Mouse (Mus musculus) spleen, adult 2 months (tissue): Measurements from ENCODE around the gene Higd2a. TPM values are rescaled to one million over a fixed set of nuclear protein-coding genes. Genes with fewer than 3 reads are reported as not detected.
A peak's percentile ranks its signal among the peaks of the same experiment; 100 is the strongest.

ENCODE experiments used
- DNase-seq, 2 experiments: peaks; one replicate each; pipeline versions ENCODE4 v3.0.0 to v3.0.0-alpha.2; 2012 to 2021; ENCODE audit warnings: low spot score in 2 of 2, low read depth in 1 of 2
- H3K27ac ChIP-seq: fragments of 200-500 bp; 2 replicates; pipeline ENCODE4 v1.5.1; 2012; ENCODE audit warnings: low read length, inconsistent platforms; ENCODE audit not compliant: insufficient read depth
- H3K27me3 ChIP-seq: fragments of 200-500 bp; 2 replicates; pipeline ENCODE4 v1.6.1; 2012; ENCODE audit warnings: mild to moderate bottlenecking, moderate library complexity, low read length, inconsistent platforms; ENCODE audit not compliant: control insufficient read depth, insufficient read depth
- H3K36me3 ChIP-seq: fragments of 200-500 bp; 2 replicates; pipeline ENCODE4 v1.6.1; 2012; ENCODE audit warnings: mild to moderate bottlenecking, low read length, inconsistent platforms; ENCODE audit not compliant: control insufficient read depth, insufficient read depth
- H3K4me1 ChIP-seq: fragments of 200-500 bp; 2 replicates; pipeline ENCODE4 v1.6.1; 2011; ENCODE audit warnings: inconsistent platforms; ENCODE audit not compliant: control insufficient read depth, insufficient read depth, insufficient read length
- H3K4me3 ChIP-seq: fragments of 200-500 bp; 2 replicates; pipeline ENCODE4 v1.5.1; 2011; ENCODE audit warnings: mild to moderate bottlenecking, inconsistent platforms; ENCODE audit not compliant: insufficient read depth, insufficient read length; ENCODE audit errors: extremely low read depth
- CTCF ChIP-seq: fragments of 200-500 bp; IDR thresholded peaks from 2 replicates; pipeline ENCODE4 v1.5.1; 2011; ENCODE audit warnings: mild to moderate bottlenecking, inconsistent platforms; ENCODE audit not compliant: insufficient read depth, insufficient read length, insufficient replicate concordance; ENCODE audit errors: extremely low read depth
- POLR2A ChIP-seq: fragments of 200-500 bp; IDR thresholded peaks from 2 replicates; pipeline ENCODE4 v1.6.1; 2011; ENCODE audit warnings: low read depth, low read length, inconsistent platforms
- WGBS: fragments of 180-500 bp; shearing (Covaris S2); methylation state at CpG from one replicate; pipeline ENCODE4 v1.1.7; 2018; 5-methylcytosine and 5-hydroxymethylcytosine counted together
- polyA plus RNA-seq: library from polyadenylated mRNA; depleted of rRNA; stranded (reverse); fragments of >200 nt; gene quantifications from 2 replicates; pipeline ENCODE4 v1.2.3, GENCODE M21; 2012

Higd2a gene
- polyA plus RNA-seq, 1 experiment = 68.3 TPM

GRCm38 (mm10) chr13:54569282-54569681 is 20.7 kb upstream of the Higd2a start:
- no peaks in the 10 kb centered on the region; the same call in 1 of the 2 replicates for H3K4me1 ChIP-seq
- H3K4me3 ChIP-seq = no peak overlapping the region
- 64% methylated on average over 1 of the region's 1 CpGs for WGBS
- TF ChIP-seq CTCF = no peak
- TF ChIP-seq POLR2A = no peak
- H3K36me3 ChIP-seq = no peaks in the 10 kb centered on the region
- no peaks in the 10 kb centered on the region for H3K27me3 ChIP-seq
- H3K27ac ChIP-seq = no peak overlapping the region
- DNase-seq = no peak

GRCm38 (mm10) chr13:54570736-54571135 is 19.3 kb upstream of the Higd2a start:
- no peak for TF ChIP-seq POLR2A
- no peak for TF ChIP-seq CTCF
- Histone ChIP-seq H3K27ac (no peak overlapping the region), H3K4me3 (no peak overlapping the region), H3K4me1 (peaks cover 5% of the 10 kb centered on the region), H3K27me3 (no peaks in the 10 kb centered on the region), H3K36me3 (no peaks in the 10 kb centered on the region)
- no peak for DNase-seq
- WGBS = 79% methylated on average over 4 of the region's 4 CpGs

GRCm38 (mm10) chr13:54571637-54572036 is 18.4 kb upstream of the Higd2a start:
- Histone ChIP-seq H3K4me1 (peaks cover 6% of the 10 kb centered on the region), H3K36me3 (no peaks in the 10 kb centered on the region), H3K27ac (no peak overlapping the region), H3K27me3 (no peaks in the 10 kb centered on the region), H3K4me3 (no peak overlapping the region)
- TF ChIP-seq CTCF (no peak), POLR2A (no peak)
- no peak for DNase-seq
- WGBS = 64% methylated on average over 2 of the region's 2 CpGs

- H3K27ac ChIP-seq = no peak overlapping the region
- no peaks in the 10 kb centered on the region for H3K36me3 ChIP-seq
- DNase-seq = no peak
- H3K4me3 ChIP-seq = no peak overlapping the region
- peaks cover 8% of the 10 kb centered on the region for H3K4me1 ChIP-seq
- H3K27me3 ChIP-seq = no peaks in the 10 kb centered on the region
- no peak for TF ChIP-seq CTCF
- TF ChIP-seq POLR2A = no peak
- WGBS = 82% methylated on average over 4 of the region's 4 CpGs
Measured at GRCm38 (mm10) chr13:54572621-54573020, 17.4 kb upstream of the Higd2a start.

- H3K27me3 ChIP-seq = no peaks in the 10 kb centered on the region
- no peak for TF ChIP-seq CTCF
- TF ChIP-seq POLR2A = no peak
- peak within 1 kb of the TSS; percentile 43; the same call in 1 of the 2 replicates for H3K27ac ChIP-seq
- no peaks in the 10 kb centered on the region for H3K36me3 ChIP-seq
- H3K4me3 ChIP-seq = peak within 1 kb of the TSS; percentile 82
- H3K4me1 ChIP-seq = peaks cover 19% of the 10 kb centered on the region
- DNase-seq = peak in 1 of 2 experiments; percentile 60
- under 1% methylated on average over 55 of the region's 55 CpGs for WGBS
Measured at GRCm38 (mm10) chr13:54574854-54575481, 15.0 kb upstream of the Higd2a start, which contains the start of gene Arl10. Arl10 (plus strand) TSS chr13:54575015.

GRCm38 (mm10) chr13:54575489-54575888 is 14.5 kb upstream of the Higd2a start:
- WGBS = 14% methylated on average over 19 of the region's 19 CpGs
- H3K4me3 ChIP-seq = peak overlapping the region; percentile 82; the same call in 1 of the 2 replicates
- H3K4me1 ChIP-seq = peaks cover 19% of the 10 kb centered on the region
- DNase-seq = no peak
- no peak overlapping the region for H3K27ac ChIP-seq
- TF ChIP-seq CTCF = no peak
- TF ChIP-seq POLR2A = no peak
- H3K27me3 ChIP-seq = no peaks in the 10 kb centered on the region
- H3K36me3 ChIP-seq = peaks cover under 1% of the 10 kb centered on the region; the same call in 1 of the 2 replicates

GRCm38 (mm10) chr13:54577652-54578507 is 12.1 kb upstream of the Higd2a start:
- peak overlapping the region; percentile 26; the same call in 1 of the 2 replicates for H3K27ac ChIP-seq
- peaks cover 5% of the 10 kb centered on the region for H3K36me3 ChIP-seq
- 54% methylated on average over 21 of the region's 21 CpGs for WGBS
- H3K4me3 ChIP-seq = peak overlapping the region; percentile 2; the same call in 1 of the 2 replicates
- H3K4me1 ChIP-seq = peaks cover 19% of the 10 kb centered on the region
- no peak for TF ChIP-seq CTCF
- TF ChIP-seq POLR2A = no peak
- peak in 1 of 2 experiments; percentile 52 for DNase-seq
- H3K27me3 ChIP-seq = no peaks in the 10 kb centered on the region
